Mouse (Mus musculus) hindlimb bud, embryonic 11.5 days (tissue): Measurements from ENCODE around the gene Kazald1.

Experiments used
- DNase-seq: peaks from one replicate; pipeline ENCODE4 v3.0.0-alpha.2; 2012; ENCODE audit warnings: low read depth, low spot score; ENCODE audit errors: extremely low spot score

Gene Kazald1

GRCm38 (mm10) chr19:45076586-45077510 lies 1.8 kb downstream of the Kazald1 start:
- DNase-seq = no peak

DNA sequence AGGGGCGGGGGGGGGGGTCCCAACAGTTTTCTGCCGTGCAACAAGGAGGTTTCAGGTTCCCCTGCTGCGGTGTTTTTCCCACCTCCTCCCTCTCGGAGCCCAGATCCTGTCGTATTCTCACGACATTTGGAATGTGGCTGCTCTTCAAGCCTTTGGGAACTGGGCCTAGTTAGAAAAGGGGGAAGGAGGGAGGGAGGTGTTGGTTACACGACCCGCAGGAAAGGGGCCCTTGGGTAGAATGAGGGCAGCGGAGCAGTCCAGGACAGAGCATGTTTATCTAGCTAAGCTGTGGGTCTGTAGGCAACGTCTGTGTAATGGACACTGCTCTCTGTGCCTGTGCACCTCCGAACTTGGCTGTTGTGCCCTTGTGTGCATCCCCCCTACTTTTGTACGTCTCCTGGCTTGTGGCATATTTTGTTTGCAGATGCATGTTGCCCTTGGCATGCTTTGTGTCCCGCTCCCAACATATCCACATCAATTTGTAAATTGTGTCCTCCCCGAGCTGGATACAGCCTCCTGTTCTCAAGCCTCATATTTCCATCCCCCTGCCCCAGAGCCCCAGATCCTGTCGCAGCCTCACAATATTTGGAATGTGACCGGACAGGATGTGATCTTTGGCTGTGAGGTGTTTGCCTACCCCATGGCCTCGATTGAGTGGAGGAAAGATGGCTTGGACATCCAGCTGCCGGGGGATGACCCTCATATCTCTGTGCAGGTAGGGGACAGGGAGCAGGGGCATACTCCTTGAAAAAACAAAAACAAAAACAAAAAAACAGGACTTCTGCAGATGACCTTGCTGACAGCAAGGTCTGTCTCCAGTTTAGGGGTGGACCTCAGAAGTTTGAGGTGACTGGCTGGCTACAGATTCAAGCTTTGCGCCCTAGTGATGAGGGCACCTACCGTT lies 3.0 kb downstream of the Kazald1 start:
- DNase-seq = no peak

DNA sequence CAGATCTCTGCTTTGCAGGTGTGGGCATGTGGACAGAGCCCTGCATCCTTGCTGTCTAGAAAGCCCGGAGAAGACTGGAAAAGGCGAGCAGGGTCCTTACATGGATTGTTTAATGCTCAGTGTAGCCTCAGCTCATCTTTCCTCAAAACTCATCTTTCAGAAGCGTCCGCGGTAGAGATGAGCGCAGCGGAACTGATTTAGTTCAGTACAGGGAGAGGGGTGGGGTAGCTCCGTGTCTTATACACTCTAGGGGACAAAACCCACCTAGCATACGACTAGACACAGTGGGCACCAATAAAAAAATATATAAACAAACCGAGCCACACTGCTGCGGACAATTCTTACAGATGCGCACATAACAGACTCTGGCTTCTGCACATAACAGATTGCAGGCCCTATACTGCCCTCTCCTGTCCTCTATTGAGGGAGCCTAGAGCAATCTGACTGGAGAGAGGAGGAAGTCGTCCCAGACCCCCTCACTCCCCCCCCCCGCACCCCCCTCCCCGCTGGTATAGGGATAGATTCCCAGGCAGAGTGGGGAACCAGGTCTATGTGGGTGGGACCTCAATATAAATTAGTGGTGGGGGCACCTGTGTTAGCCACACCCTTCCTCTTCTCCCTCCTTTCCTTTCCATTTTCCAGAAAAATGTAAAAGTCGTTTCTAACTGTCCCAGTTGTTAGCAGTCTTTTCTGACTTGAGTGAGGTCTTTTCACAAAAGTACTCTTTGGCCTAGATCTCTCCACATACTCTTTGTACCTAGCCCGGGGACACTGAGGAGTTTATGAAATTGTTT lies 4.1 kb downstream of the Kazald1 start:
- DNase-seq = no peak

DNA sequence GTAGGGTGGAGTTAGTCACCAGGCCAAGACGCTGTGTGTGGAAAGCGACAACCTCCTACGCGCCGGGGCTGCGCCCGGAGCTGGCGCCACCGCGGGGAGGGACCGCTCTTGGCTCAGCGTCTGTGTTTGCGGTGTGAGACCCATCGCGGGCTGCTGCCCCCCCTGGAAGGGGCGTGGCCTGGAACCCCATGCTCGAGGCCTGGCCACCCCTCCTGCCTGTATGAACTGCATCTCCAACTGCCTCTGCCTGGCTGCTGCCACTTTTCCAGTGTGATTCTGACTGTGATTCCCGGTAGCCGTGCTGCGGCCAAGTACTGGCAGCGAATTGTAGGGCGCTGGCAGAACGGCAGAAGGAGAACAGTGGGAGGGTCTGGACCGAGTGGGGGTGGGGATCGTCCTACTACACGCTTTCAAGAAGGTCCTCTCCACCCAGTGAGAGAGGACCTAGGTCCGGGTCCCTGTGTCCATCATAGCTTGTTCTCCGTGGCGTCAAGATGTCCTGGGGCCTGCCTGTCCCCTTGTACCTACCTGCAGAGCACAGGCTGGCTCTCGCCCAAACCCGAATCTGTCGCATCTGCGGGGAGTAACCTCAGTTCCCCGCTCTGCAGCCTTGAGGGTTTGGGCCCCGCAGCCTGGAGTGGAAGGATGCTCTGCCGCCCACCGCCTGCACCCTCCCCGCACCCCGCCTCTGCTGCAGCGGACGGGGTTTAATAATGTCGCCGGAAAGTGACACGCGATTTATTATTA lies 4.9 kb downstream of the Kazald1 start:
- no peak for DNase-seq

GRCm38 (mm10) chr19:45080711-45081110 lies 5.7 kb downstream of the Kazald1 start:
- no peak for DNase-seq

- DNase-seq = no peak
Observed at GRCm38 (mm10) chr19:45081279-45081678, 6.2 kb downstream of the Kazald1 start.

DNA sequence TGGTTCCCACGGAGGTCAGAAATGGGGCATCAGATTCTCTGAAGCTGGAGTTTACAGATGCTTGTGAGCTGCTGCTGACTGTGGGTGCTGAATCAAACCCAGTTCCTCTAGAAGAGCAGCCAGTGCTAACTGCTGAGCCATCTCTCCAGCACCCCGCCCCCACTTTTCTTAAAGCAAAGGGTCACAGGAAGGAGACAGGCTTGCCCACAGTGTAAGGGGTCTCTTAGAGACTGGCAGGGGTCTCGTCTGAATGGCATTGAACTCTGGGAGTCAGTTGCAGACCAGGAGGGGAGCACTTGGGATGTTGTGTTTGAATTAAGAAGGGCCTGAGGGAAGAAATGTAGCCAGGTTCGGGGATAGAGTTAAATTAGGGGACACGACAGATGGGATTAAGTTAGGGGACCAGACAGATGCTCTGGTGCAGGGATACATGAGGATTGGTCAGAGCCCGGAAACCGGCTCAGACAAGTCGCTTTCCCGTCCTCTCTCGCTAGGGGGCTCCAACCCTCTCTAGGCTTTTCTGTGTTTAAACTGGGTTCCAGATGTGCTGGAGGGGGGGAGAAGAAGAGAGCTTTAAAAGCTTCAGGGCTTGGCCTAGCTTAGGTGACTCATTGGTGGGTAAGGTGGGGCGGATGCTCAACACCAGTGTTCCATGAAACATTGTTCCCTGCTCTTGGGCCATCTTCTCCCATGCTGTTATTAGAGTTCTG lies 7.0 kb downstream of the Kazald1 start:
- no peak for DNase-seq

DNA sequence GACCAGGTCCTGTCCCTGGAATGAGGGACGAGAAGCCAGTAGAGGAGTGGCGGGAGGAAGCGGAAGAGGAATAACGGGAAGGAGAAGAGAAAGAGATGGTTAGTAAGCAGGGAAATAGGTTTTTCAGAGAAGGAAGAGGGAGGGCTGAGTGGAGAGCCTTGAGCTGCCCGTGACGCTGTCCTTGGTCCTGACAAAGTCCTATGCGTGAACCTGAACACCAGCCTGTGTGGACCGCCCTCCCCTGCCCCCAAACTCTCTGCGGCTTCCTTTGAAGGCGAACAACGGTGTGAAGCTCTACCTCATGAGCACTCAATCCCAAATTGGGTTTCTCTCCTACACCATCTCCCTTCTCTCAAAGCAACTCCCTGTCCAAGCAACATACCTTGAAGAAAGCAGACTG lies 22.8 kb downstream of the Kazald1 start:
- DNase-seq = no peak

DNA sequence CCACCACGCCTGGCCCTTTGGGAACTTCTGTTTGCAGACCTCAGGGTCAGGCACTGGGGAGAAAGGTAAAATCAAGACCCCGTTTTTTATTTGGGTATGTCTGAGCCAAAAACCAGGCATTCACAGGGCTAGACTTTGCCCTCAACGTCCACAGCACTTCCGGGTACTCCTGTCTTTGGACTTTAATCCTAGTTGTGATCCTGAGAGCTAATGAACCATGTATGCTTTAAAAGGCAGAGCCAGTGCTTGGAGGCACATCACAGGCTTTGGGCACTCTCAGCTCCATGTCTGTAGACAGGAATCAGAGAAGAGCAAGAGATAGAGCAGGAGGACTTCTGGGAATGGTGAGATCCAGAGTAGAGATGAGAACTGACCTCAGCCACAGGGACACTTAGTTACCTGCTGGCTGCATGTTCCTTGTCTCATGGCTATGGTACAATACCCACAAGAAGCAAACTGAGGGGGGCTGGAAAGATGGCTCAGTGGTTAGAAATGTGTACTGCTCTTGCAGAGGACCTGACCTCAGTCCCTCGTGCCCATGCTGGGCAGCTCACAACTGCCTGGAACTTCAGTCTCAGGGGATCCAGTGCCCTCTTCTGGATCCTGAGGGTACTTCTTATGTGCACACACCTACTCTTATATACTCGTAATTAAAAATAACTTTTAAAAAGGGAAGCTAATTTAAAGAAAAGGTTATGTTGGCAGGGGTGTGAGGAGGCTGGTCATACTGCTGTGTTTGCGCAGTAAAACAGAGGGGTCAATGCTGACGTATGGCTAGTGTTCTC lies 25.6 kb downstream of the Kazald1 start:
- no peak for DNase-seq

DNA sequence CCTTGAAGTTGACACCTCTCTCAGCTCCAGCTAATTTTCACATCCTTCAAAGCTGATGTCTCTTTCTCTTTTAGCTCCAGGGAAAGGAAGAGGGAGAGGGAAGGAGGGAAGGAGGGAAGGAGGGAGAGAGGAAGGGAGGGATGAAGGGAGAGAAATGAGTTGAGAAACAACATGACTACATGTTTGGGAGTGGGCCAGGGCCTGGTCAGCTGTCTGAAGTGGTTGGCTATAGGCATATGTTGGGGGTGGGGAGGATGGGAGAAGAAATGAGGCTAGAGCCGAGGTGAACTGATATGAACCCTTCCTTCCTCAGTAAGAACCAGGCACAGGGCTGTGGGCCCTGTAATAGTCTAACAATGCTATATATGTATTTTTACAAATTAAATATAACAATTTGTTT lies 30.6 kb downstream of the Kazald1 start:
- DNase-seq = no peak

- DNase-seq = no peak
Observed at GRCm38 (mm10) chr19:45106689-45107088, 31.6 kb downstream of the Kazald1 start.

- no peak for DNase-seq
Observed at GRCm38 (mm10) chr19:45110681-45111080, 35.6 kb downstream of the Kazald1 start.

- DNase-seq = no peak
Observed at GRCm38 (mm10) chr19:45112444-45112843, 37.4 kb downstream of the Kazald1 start.

- no peak for DNase-seq
Observed at GRCm38 (mm10) chr19:45113791-45114460, 38.9 kb downstream of the Kazald1 start.

- no peak for DNase-seq
Observed at GRCm38 (mm10) chr19:45114772-45115171, 39.7 kb downstream of the Kazald1 start.

DNA sequence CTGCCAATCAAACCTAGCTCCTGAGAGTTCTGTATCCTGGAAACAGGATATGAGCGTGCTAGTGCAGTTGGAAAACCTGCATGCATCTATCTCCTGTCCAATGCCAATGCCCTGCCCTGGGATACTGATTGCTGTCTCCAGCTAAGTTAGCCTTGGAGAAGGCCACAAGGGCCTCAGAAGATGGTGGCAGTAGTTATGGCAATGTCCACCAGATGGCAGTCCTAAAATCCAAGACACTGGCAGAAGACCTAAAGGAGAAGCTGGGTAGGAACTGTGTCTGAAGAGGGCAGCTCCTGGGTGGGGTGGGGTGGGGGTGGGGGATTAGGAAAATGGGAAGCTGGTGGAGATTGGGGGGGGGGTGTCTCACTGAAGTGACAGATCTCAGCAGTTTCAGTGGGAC lies 41.8 kb downstream of the Kazald1 start:
- DNase-seq = no peak
